22 mouse cellular contexts compared by ENCODE assay signal in genomic region chr10:59977141-59977540, GRCm38 (mm10).
"Had no signal": no experiment of that assay in that cellular context is flagged by ENCODE, and none has a peak within 500 bp of the region (broad histone marks: within the 10 kb centered on the region; RNA-seq: fewer than 3 reads in every experiment).

No protein-coding gene starts in this region.

- DNase-seq: kidney, adult 2 months; layer of hippocampus, adult 9-11 months; liver; lung, adult 18-20 months; retina, postnatal 1 day; right cerebral cortex, postnatal 25 days; spleen, adult 18-20 months; thymus, adult 2 months; thymus, postnatal 14 days; thymus, postnatal 4 days had no signal

- H3K9me3 ChIP-seq: limb, embryonic 10.5 days; limb, embryonic 13.5 days; liver, embryonic 12.5 days; liver, embryonic 15.5 days; lung, embryonic 15.5 days; megakaryocyte, embryonic 14.5 days; midbrain, embryonic 10.5 days; midbrain, embryonic 13.5 days; neural tube, embryonic 12.5 days; neural tube, embryonic 15.5 days had no signal

- H3K27ac ChIP-seq: kidney, postnatal 0 days; lung, embryonic 15.5 days; midbrain, embryonic 10.5 days; midbrain, embryonic 13.5 days; neural tube, embryonic 12.5 days had no signal

- H3K36me3 ChIP-seq: limb, embryonic 10.5 days; liver, embryonic 12.5 days; liver, embryonic 15.5 days; lung, embryonic 15.5 days; midbrain, embryonic 13.5 days; neural tube, embryonic 12.5 days; neural tube, embryonic 15.5 days had no signal

- H3K27me3 ChIP-seq: limb, embryonic 13.5 days; liver, embryonic 12.5 days; lung, embryonic 15.5 days; megakaryocyte, embryonic 14.5 days; midbrain, embryonic 13.5 days; neural tube, embryonic 12.5 days; neural tube, embryonic 15.5 days had no signal

- H3K4me3 ChIP-seq: layer of hippocampus, adult 2 months; limb, embryonic 10.5 days; limb, embryonic 13.5 days; liver, embryonic 12.5 days; liver, embryonic 15.5 days; lung, embryonic 15.5 days; megakaryocyte, embryonic 14.5 days; midbrain, embryonic 10.5 days; midbrain, embryonic 13.5 days; neural tube, embryonic 12.5 days; neural tube, embryonic 15.5 days had no signal
